Mouse (Mus musculus): ENCODE results near the gene Rcbtb1.
"Not testable (repeated sequence)": the region's sequence is repeated elsewhere in the genome, so short reads cannot be mapped to it uniquely, and the experiment has no call there.

The Rcbtb1 gene

GRCm38 (mm10) chr14:59200711-59201603 lies at the start of gene Rcbtb1:
Gene Rcbtb1, plus strand, starts transcription at chr14:59201209.
- DNase-seq (ENCODE audit: low spot score in 2 of 2) = peak; percentile 71 to 91

GRCm38 (mm10) chr14:59155589-59155988 lies 45.4 kb upstream of the Rcbtb1 start:
- DNase-seq (ENCODE audit: low spot score in 2 of 2) = no peak

- no peak for DNase-seq (ENCODE audit: low spot score in 2 of 2)
Measured at GRCm38 (mm10) chr14:59157016-59157698, 43.9 kb upstream of the Rcbtb1 start.

- DNase-seq (ENCODE audit: low spot score in 2 of 2) = no peak
Measured at GRCm38 (mm10) chr14:59178649-59179048, 22.4 kb upstream of the Rcbtb1 start, which contains the start of gene Gm5142. Gene Gm5142, minus strand, starts transcription at chr14:59178749.

GRCm38 (mm10) chr14:59182732-59183131 lies 18.3 kb upstream of the Rcbtb1 start:
- no peak for DNase-seq (ENCODE audit: low spot score in 2 of 2)

GRCm38 (mm10) chr14:59185514-59185913 lies 15.5 kb upstream of the Rcbtb1 start:
- DNase-seq (ENCODE audit: low spot score in 2 of 2) = no peak

GRCm38 (mm10) chr14:59186121-59186520 lies 14.9 kb upstream of the Rcbtb1 start:
- DNase-seq (ENCODE audit: low spot score in 2 of 2) = no peak

GRCm38 (mm10) chr14:59201604-59202215 lies 701 bp downstream of the Rcbtb1 start:
- no peak for DNase-seq (ENCODE audit: low spot score in 2 of 2)

GRCm38 (mm10) chr14:59205461-59205860 lies 4.5 kb downstream of the Rcbtb1 start:
- no peak for DNase-seq (ENCODE audit: low spot score in 2 of 2)

GRCm38 (mm10) chr14:59205976-59206583 lies 5.1 kb downstream of the Rcbtb1 start:
- DNase-seq (ENCODE audit: low spot score in 2 of 2) = no peak

- DNase-seq (ENCODE audit: low spot score in 2 of 2) = no peak
Measured at GRCm38 (mm10) chr14:59209003-59209402, 8.0 kb downstream of the Rcbtb1 start.

GRCm38 (mm10) chr14:59209816-59210215 lies 8.8 kb downstream of the Rcbtb1 start:
- DNase-seq (ENCODE audit: low spot score in 2 of 2) = no peak

- DNase-seq (ENCODE audit: low spot score in 2 of 2) = no peak
Measured at GRCm38 (mm10) chr14:59219241-59219640, 18.2 kb downstream of the Rcbtb1 start.

- DNase-seq (ENCODE audit: low spot score in 2 of 2) = no peak
Measured at GRCm38 (mm10) chr14:59226240-59226639, 25.2 kb downstream of the Rcbtb1 start.

- no peak for DNase-seq (ENCODE audit: low spot score in 2 of 2)
Measured at GRCm38 (mm10) chr14:59229822-59230221, 28.8 kb downstream of the Rcbtb1 start.

- no peak for DNase-seq (ENCODE audit: low spot score in 2 of 2)
Measured at GRCm38 (mm10) chr14:59230331-59230966, 29.4 kb downstream of the Rcbtb1 start.

- no peak for DNase-seq (ENCODE audit: low spot score in 2 of 2)
Measured at GRCm38 (mm10) chr14:59232003-59232402, 31.0 kb downstream of the Rcbtb1 start.

- DNase-seq (ENCODE audit: low spot score in 2 of 2) = no peak
Measured at GRCm38 (mm10) chr14:59233635-59234034, 32.6 kb downstream of the Rcbtb1 start.

- not testable (repeated sequence) for DNase-seq (ENCODE audit: low spot score in 2 of 2)
Measured at GRCm38 (mm10) chr14:59250350-59250749, 49.3 kb downstream of the Rcbtb1 start.

GRCm38 (mm10) chr14:59255861-59256260 lies 54.9 kb downstream of the Rcbtb1 start:
- DNase-seq (ENCODE audit: low spot score in 2 of 2) = not testable (repeated sequence)

- DNase-seq (ENCODE audit: low spot score in 2 of 2) = no peak
Measured at GRCm38 (mm10) chr14:59260056-59260455, 59.0 kb downstream of the Rcbtb1 start, which contains the start of gene Gm6904. Gene Gm6904, minus strand, starts transcription at chr14:59260216.
